Mouse (Mus musculus) intestine, embryonic 16.5 days (tissue): ENCODE measurements at regions not wholly inside any gene's neighbourhood (a gene's known extent, or its start where the extent isn't known, plus 50 kb on each side); places are given as distances from the start of the nearest gene placed in this dataset.

Source experiments
- ATAC-seq: fragments of 200-750 bp; cut with Nextera tagmentation; 2 replicates; pipeline ENCODE4 v1.8.0; 2017; ENCODE audit warnings: moderate TSS enrichment, moderate library complexity
- H3K27ac ChIP-seq: fragments of 300-500 bp; sonication (generic); 2 replicates; pipeline ENCODE4 v1.5.1; 2014; ENCODE audit warnings: mild to moderate bottlenecking, low read length
- H3K27me3 ChIP-seq: fragments of 300-500 bp; sonication (generic); replicated peaks from 2 replicates; pipeline ENCODE4 v1.6.1; 2014; ENCODE audit warnings: low read length, control low read depth, mixed read lengths; ENCODE audit not compliant: control insufficient read depth, insufficient read depth
- H3K36me3 ChIP-seq: fragments of 300-500 bp; sonication (generic); 2 replicates; pipeline ENCODE4 v1.6.1; 2014; ENCODE audit warnings: low read length, control low read depth; ENCODE audit not compliant: control insufficient read depth, insufficient read depth
- H3K4me1 ChIP-seq: fragments of 300-500 bp; sonication (generic); 2 replicates; pipeline ENCODE4 v1.6.1; 2014; ENCODE audit warnings: low read length, control low read depth, mixed read lengths; ENCODE audit not compliant: control insufficient read depth, insufficient read depth
- H3K4me2 ChIP-seq: fragments of 300-500 bp; sonication (generic); 2 replicates; pipeline ENCODE4 v1.6.1; 2014; ENCODE audit warnings: low read depth, low read length, control low read depth
- H3K4me3 ChIP-seq: fragments of 300-500 bp; sonication (generic); 2 replicates; pipeline ENCODE4 v1.5.1; 2014; ENCODE audit warnings: mild to moderate bottlenecking, low read length
- H3K9ac ChIP-seq: fragments of 300-500 bp; sonication (generic); 2 replicates; pipeline ENCODE4 v1.6.1; 2014; ENCODE audit warnings: low read depth, low read length
- H3K9me3 ChIP-seq: fragments of 300-500 bp; sonication (generic); 2 replicates; pipeline ENCODE4 v1.6.1; 2016; ENCODE audit warnings: low read length, control low read depth; ENCODE audit not compliant: control insufficient read depth
- WGBS: fragments of 180-500 bp; shearing (Covaris S2); extraction: QIAGEN DNeasy Blood & Tissue Kit; methylation state at CpG from one replicate; pipeline ENCODE4 v1.1.7; 2014; 5-methylcytosine and 5-hydroxymethylcytosine counted together

- WGBS: 22% methylated on average over 3 of the region's 3 CpGs
- Histone ChIP-seq H3K9ac (no peak overlapping the region), H3K27me3 (no peaks in the 10 kb centered on the region; the same call in 1 of the 2 replicates), H3K9me3 (no peaks in the 10 kb centered on the region), H3K36me3 (no peaks in the 10 kb centered on the region), H3K4me1 (no peaks in the 10 kb centered on the region), H3K4me2 (no peak overlapping the region), H3K4me3 (no peak overlapping the region), H3K27ac (no peak overlapping the region)
- peak; percentile 52; the same call in 1 of the 2 replicates for ATAC-seq
Observed at GRCm38 (mm10) chr5:106763283-106763682, 66.2 kb upstream of the Zfp644 start.

- no peak overlapping the region for H3K4me2 ChIP-seq
- no peaks in the 10 kb centered on the region for H3K9me3 ChIP-seq
- H3K4me1 ChIP-seq: no peaks in the 10 kb centered on the region; the same call in 1 of the 2 replicates
- WGBS: 19% methylated on average over 14 of the region's 16 CpGs
- no peaks in the 10 kb centered on the region for H3K36me3 ChIP-seq
- no peak overlapping the region for H3K27ac ChIP-seq
- H3K27me3 ChIP-seq: no peaks in the 10 kb centered on the region; the same call in 1 of the 2 replicates
- ATAC-seq: no peak
- H3K4me3 ChIP-seq: no peak overlapping the region
- H3K9ac ChIP-seq: no peak overlapping the region
Observed at GRCm38 (mm10) chr5:106758036-106758435, 60.9 kb upstream of the Zfp644 start.

GRCm38 (mm10) chr5:106757436-106757835, 60.3 kb upstream of the Zfp644 start:
- no peaks in the 10 kb centered on the region; the same call in 1 of the 2 replicates for H3K27me3 ChIP-seq
- WGBS: 5% methylated on average over 14 of the region's 14 CpGs
- H3K4me3 ChIP-seq: no peak overlapping the region
- no peak overlapping the region for H3K27ac ChIP-seq
- no peak for ATAC-seq
- no peak overlapping the region for H3K9ac ChIP-seq
- no peaks in the 10 kb centered on the region; the same call in 1 of the 2 replicates for H3K4me1 ChIP-seq
- H3K36me3 ChIP-seq: no peaks in the 10 kb centered on the region
- H3K9me3 ChIP-seq: no peaks in the 10 kb centered on the region
- peak overlapping the region; percentile 26; the same call in 1 of the 2 replicates for H3K4me2 ChIP-seq

DNA sequence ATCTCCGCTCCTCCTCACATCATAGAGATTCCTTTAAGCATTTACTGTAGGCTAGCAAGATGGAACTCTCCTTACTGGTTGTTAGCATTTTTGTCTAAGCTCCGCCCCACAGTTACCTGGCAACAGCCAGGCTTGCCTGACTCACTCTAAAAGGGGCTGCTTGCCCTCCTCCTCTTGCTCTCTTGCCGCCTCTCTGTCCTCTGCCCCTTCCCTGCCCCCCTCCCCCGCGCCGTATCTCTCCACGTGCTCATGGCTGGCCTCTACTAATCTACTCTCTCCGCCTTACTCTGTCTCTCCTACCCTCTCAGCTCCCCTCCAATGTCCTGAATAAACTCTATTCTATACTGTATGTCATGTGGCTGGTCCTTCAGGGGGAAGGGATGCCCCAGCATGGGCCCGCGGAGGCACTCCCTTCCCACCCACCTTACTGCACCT, 59.9 kb upstream of the Zfp644 start:
- Histone ChIP-seq H3K4me2 (peak overlapping the region; percentile 26; the same call in 1 of the 2 replicates), H3K27me3 (no peaks in the 10 kb centered on the region; the same call in 1 of the 2 replicates), H3K4me1 (no peaks in the 10 kb centered on the region; the same call in 1 of the 2 replicates), H3K4me3 (no peak overlapping the region), H3K9me3 (no peaks in the 10 kb centered on the region), H3K9ac (no peak overlapping the region), H3K27ac (no peak overlapping the region), H3K36me3 (no peaks in the 10 kb centered on the region)
- 5% methylated on average over 10 of the region's 10 CpGs for WGBS
- ATAC-seq: 0 out of 2 replicates have a peak, but pooled peaks have one; percentile 44

DNA sequence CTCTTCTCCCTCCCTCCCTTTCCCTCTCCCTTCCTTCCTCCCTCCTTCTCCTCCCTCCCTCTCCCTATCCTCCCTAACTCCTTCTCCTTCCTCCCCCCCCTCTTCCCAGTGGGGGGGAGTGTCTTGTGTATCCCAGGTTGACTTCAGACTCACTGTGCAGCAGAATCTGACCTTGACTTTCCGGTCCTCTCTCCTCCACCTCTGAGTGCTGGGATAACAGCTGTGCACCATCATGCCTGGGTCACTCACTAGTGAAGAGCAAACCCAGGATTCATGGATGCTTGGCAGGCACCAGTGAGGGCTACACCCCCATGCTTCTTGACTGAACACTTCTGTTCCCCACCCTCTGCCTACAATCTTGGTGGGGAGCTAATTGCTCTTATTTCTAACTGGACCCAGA, 56.2 kb upstream of the Zfp644 start:
- Histone ChIP-seq H3K27ac (no peak overlapping the region), H3K4me1 (no peaks in the 10 kb centered on the region; the same call in 1 of the 2 replicates), H3K9ac (no peak overlapping the region), H3K4me2 (no peak overlapping the region), H3K4me3 (no peak overlapping the region), H3K36me3 (no peaks in the 10 kb centered on the region), H3K9me3 (no peaks in the 10 kb centered on the region), H3K27me3 (no peaks in the 10 kb centered on the region; the same call in 1 of the 2 replicates)
- no peak for ATAC-seq
- WGBS: 72% methylated on average over 1 of the region's 1 CpGs

- no peaks in the 10 kb centered on the region for H3K4me1 ChIP-seq
- no peak overlapping the region for H3K4me2 ChIP-seq
- H3K9ac ChIP-seq: no peak overlapping the region
- no peak overlapping the region for H3K4me3 ChIP-seq
- no peak overlapping the region for H3K27ac ChIP-seq
- H3K36me3 ChIP-seq: no peaks in the 10 kb centered on the region
- ATAC-seq: no peak
- no peaks in the 10 kb centered on the region for H3K27me3 ChIP-seq
- 94% methylated on average over 2 of the region's 2 CpGs for WGBS
- H3K9me3 ChIP-seq: no peaks in the 10 kb centered on the region
Observed at GRCm38 (mm10) chr5:106750168-106750567, 53.1 kb upstream of the Zfp644 start.

DNA sequence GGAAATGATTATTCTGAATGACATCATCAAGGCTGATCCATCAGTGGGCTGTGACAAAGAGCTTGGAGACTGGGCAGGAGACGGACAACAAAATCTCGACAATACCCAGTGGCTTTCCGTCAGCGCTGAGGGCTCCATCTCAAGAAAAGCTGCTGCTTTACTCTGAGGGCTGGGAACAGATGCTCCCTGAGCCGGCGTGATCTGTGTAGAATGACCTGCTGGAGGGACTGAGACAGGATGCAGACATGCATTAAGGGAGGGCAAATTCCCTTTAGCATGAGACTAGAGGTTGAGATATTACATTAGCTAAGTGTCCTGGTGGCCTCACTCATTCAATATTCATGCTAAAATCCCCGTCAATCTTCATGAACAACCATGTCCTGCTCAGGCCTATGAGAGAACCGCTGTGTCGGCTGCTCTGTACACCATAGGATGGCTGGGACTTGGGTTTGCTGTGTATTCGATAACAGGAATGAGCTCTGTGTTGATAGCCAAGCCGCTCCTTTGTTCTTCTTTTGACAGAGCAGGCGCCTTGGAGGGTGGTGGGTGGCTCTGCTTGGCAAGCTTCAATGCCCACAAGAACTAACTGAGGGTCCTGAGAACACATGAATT, 51.5 kb upstream of the Zfp644 start:
- no peak overlapping the region for H3K27ac ChIP-seq
- ATAC-seq: no peak
- H3K4me3 ChIP-seq: no peak overlapping the region
- no peak overlapping the region for H3K4me2 ChIP-seq
- whole genome bisulfite sequencing: 59% methylated on average over 12 of the region's 12 CpGs
- no peaks in the 10 kb centered on the region for H3K27me3 ChIP-seq
- H3K9ac ChIP-seq: no peak overlapping the region
- no peaks in the 10 kb centered on the region for H3K36me3 ChIP-seq
- H3K4me1 ChIP-seq: no peaks in the 10 kb centered on the region
- no peaks in the 10 kb centered on the region for H3K9me3 ChIP-seq
